Mouse (Mus musculus) intestine, embryonic 14.5 days (tissue): ENCODE results near the gene Fstl4. TPM values are rescaled to one million over a fixed set of nuclear protein-coding genes. Genes with fewer than 3 reads are reported as not detected.

Source experiments
- ATAC-seq: fragments of 200-750 bp; cut with Nextera tagmentation; replicated peaks from 2 replicates; pipeline ENCODE4 v1.8.0; 2017; ENCODE audit warnings: low read depth, moderate number of reproducible peaks, moderate TSS enrichment, moderate library complexity; ENCODE audit not compliant: low FRiP score, low TSS enrichment
- DNase-seq: peaks from one replicate; pipeline ENCODE4 v3.0.0-alpha.2; 2018; ENCODE audit warnings: low spot score
- H3K27ac ChIP-seq: fragments of 300-500 bp; sonication (generic); 2 replicates; pipeline ENCODE4 v1.5.1; 2014; ENCODE audit warnings: low read depth, mild to moderate bottlenecking, control low read depth
- H3K27me3 ChIP-seq: fragments of 300-500 bp; sonication (generic); replicated peaks from 2 replicates; pipeline ENCODE4 v1.6.1; 2014; ENCODE audit warnings: low read length, control low read depth; ENCODE audit not compliant: control insufficient read depth, insufficient read depth
- H3K36me3 ChIP-seq: fragments of 300-500 bp; sonication (generic); 2 replicates; pipeline ENCODE4 v1.6.1; 2014; ENCODE audit warnings: low read length, control low read depth; ENCODE audit not compliant: control insufficient read depth, insufficient read depth
- H3K4me1 ChIP-seq: fragments of 300-500 bp; sonication (generic); replicated peaks from 2 replicates; pipeline ENCODE4 v1.6.1; 2014; ENCODE audit warnings: low read length, control low read depth, mixed read lengths; ENCODE audit not compliant: control insufficient read depth, insufficient read depth
- H3K4me2 ChIP-seq: fragments of 300-500 bp; sonication (generic); 2 replicates; pipeline ENCODE4 v1.6.1; 2014; ENCODE audit warnings: low read length
- H3K4me3 ChIP-seq: fragments of 300-500 bp; sonication (generic); 2 replicates; pipeline ENCODE4 v1.5.1; 2014; ENCODE audit warnings: low read depth, low read length, control low read depth, mixed read lengths
- H3K9ac ChIP-seq: fragments of 300-500 bp; sonication (generic); 2 replicates; pipeline ENCODE4 v1.6.1; 2014; ENCODE audit warnings: mild to moderate bottlenecking, low read length
- H3K9me3 ChIP-seq: fragments of 300-500 bp; sonication (generic); 2 replicates; pipeline ENCODE4 v1.6.1; 2016; ENCODE audit warnings: low read length, control low read depth; ENCODE audit not compliant: control insufficient read depth
- WGBS: fragments of 180-500 bp; shearing (Covaris S2); extraction: QIAGEN DNeasy Blood & Tissue Kit; methylation state at CpG from one replicate; pipeline ENCODE4 v1.1.7; 2014; 5-methylcytosine and 5-hydroxymethylcytosine counted together
- polyA plus RNA-seq: library from polyadenylated mRNA; unstranded; fragments of >200 nt; fragmentation: Nextera tagmentation; extraction: Ambion mirVana; gene quantifications from 2 replicates; pipeline ENCODE4 v1.2.1, GENCODE M21; 2014

The Fstl4 gene
- polyA plus RNA-seq, 1 experiment from 2014 or later: 7.7 TPM

- H3K27ac ChIP-seq: no peak overlapping the region
- no peak overlapping the region for H3K4me2 ChIP-seq
- ATAC-seq (no peak), DNase-seq (no peak)
- no peaks in the 10 kb centered on the region for H3K27me3 ChIP-seq
- H3K9me3 ChIP-seq: no peaks in the 10 kb centered on the region
- no peak overlapping the region for H3K4me3 ChIP-seq
- 85% methylated on average over 11 of the region's 11 CpGs for WGBS
- H3K36me3 ChIP-seq: no peaks in the 10 kb centered on the region
- H3K9ac ChIP-seq: no peak overlapping the region
- no peaks in the 10 kb centered on the region for H3K4me1 ChIP-seq
Measured at GRCm38 (mm10) chr11:53118226-53118965, 354.0 kb downstream of the Fstl4 start.

- no peak overlapping the region for H3K4me2 ChIP-seq
- no peaks in the 10 kb centered on the region for H3K9me3 ChIP-seq
- ATAC-seq: no peak
- 76% methylated on average over 5 of the region's 5 CpGs for WGBS
- no peak overlapping the region for H3K9ac ChIP-seq
- H3K27me3 ChIP-seq: no peaks in the 10 kb centered on the region
- H3K27ac ChIP-seq: no peak overlapping the region
- H3K4me1 ChIP-seq: no peaks in the 10 kb centered on the region
- no peak for DNase-seq
- no peak overlapping the region for H3K4me3 ChIP-seq
- H3K36me3 ChIP-seq: no peaks in the 10 kb centered on the region
Measured at GRCm38 (mm10) chr11:53119966-53120365, 355.5 kb downstream of the Fstl4 start.

DNA sequence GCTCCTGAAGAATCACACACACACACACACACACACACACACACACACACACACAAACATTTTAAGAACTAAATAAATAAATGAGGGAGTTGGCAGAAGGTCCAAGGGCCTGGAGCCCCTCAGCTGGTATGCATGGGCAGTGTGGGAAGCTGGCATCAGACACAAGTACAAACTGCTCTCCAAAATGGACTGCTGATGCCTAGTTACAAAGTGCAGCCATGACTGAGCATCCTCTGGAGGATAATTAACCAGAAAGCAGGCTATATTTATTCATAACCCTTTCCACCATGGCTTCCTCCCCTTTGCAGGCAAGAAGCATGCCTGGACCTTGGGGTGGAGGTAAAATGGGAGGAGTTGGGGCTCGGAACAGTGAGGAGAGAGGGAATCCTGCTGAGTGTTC lies 356.8 kb downstream of the Fstl4 start:
- WGBS: 38% methylated on average over 1 of the region's 1 CpGs
- DNase-seq: no peak
- Histone ChIP-seq H3K27ac (no peak overlapping the region), H3K9me3 (no peaks in the 10 kb centered on the region), H3K36me3 (no peaks in the 10 kb centered on the region), H3K4me3 (no peak overlapping the region), H3K4me2 (no peak overlapping the region), H3K9ac (no peak overlapping the region), H3K4me1 (no peaks in the 10 kb centered on the region), H3K27me3 (no peaks in the 10 kb centered on the region)
- ATAC-seq: no peak

- DNase-seq (no peak), ATAC-seq (no peak)
- Histone ChIP-seq H3K4me3 (no peak overlapping the region), H3K9ac (no peak overlapping the region), H3K4me2 (no peak overlapping the region), H3K4me1 (no peaks in the 10 kb centered on the region), H3K9me3 (no peaks in the 10 kb centered on the region), H3K36me3 (no peaks in the 10 kb centered on the region), H3K27me3 (no peaks in the 10 kb centered on the region), H3K27ac (no peak overlapping the region)
- 72% methylated on average over 2 of the region's 2 CpGs for WGBS
Measured at GRCm38 (mm10) chr11:53124799-53125198, 360.4 kb downstream of the Fstl4 start.

DNA sequence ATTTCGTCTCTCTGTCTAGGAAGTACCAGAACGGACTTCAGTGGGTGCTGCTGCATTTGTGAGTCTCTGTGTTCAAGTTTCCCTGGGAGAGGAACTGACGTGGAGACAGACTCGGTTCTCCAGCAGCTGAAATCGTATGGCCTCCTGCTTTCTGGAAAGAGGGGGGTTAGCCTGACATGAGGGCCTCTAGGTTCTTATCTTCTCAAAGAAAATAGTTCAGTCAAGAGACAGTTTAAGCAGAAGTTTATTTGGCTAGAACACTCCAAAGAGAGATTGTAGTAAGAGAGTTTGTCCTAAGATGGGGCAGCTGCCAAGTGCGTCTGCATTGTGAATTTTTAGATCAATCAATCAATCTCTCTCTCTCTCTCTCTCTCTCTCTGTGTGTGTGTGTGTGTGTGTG lies 362.2 kb downstream of the Fstl4 start:
- DNase-seq (no peak), ATAC-seq (no peak)
- Histone ChIP-seq H3K27ac (no peak overlapping the region), H3K4me2 (no peak overlapping the region), H3K36me3 (no peaks in the 10 kb centered on the region), H3K4me1 (no peaks in the 10 kb centered on the region), H3K4me3 (no peak overlapping the region), H3K9ac (no peak overlapping the region), H3K9me3 (no peaks in the 10 kb centered on the region), H3K27me3 (no peaks in the 10 kb centered on the region)
- WGBS: 49% methylated on average over 6 of the region's 6 CpGs

- Histone ChIP-seq H3K27ac (no peak overlapping the region), H3K4me1 (0 out of 2 replicates have a peak, but pooled peaks cover 6% of the 10 kb centered on the region), H3K27me3 (no peaks in the 10 kb centered on the region), H3K4me3 (no peak overlapping the region), H3K4me2 (no peak overlapping the region), H3K9ac (no peak overlapping the region), H3K9me3 (no peaks in the 10 kb centered on the region), H3K36me3 (no peaks in the 10 kb centered on the region)
- DNase-seq (no peak), ATAC-seq (no peak)
- 79% methylated on average over 2 of the region's 2 CpGs for WGBS
Measured at GRCm38 (mm10) chr11:53128661-53129060, 364.2 kb downstream of the Fstl4 start.

- Histone ChIP-seq H3K9ac (no peak overlapping the region), H3K4me1 (0 out of 2 replicates have a peak, but pooled peaks cover 6% of the 10 kb centered on the region), H3K36me3 (no peaks in the 10 kb centered on the region), H3K27ac (no peak overlapping the region), H3K9me3 (no peaks in the 10 kb centered on the region), H3K27me3 (no peaks in the 10 kb centered on the region), H3K4me3 (no peak overlapping the region), H3K4me2 (peak overlapping the region; percentile 37; the same call in 1 of the 2 replicates)
- ATAC-seq: no peak
- 29% methylated on average over 23 of the region's 23 CpGs for WGBS
- DNase-seq: no peak
Measured at GRCm38 (mm10) chr11:53132406-53133035, 368.1 kb downstream of the Fstl4 start.

DNA sequence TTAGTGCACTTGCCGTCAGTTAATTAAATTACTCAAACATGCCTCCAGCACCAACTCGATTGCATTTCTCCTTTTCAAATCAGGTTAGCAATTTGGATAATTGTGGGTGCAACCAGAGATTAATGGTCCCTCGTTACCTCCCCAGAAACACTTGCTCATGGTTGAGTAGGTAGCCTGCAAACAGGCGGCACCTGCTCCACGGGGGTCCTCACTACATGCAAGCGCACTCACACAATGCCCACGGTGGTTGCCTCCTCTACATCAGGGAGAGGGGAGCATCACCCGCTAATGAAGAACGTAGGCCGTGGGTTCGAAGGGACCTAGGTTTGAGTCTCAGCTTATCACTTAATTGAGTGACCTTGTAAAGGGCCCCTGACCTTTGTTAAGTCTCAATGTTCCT lies 371.9 kb downstream of the Fstl4 start:
- no peak overlapping the region for H3K9ac ChIP-seq
- H3K4me3 ChIP-seq: no peak overlapping the region
- H3K36me3 ChIP-seq: no peaks in the 10 kb centered on the region
- H3K4me1 ChIP-seq: 0 out of 2 replicates have a peak, but pooled peaks cover 6% of the 10 kb centered on the region
- no peak overlapping the region for H3K27ac ChIP-seq
- H3K27me3 ChIP-seq: no peaks in the 10 kb centered on the region
- no peaks in the 10 kb centered on the region for H3K9me3 ChIP-seq
- DNase-seq (no peak), ATAC-seq (no peak)
- H3K4me2 ChIP-seq: no peak overlapping the region
- 87% methylated on average over 11 of the region's 11 CpGs for WGBS

DNA sequence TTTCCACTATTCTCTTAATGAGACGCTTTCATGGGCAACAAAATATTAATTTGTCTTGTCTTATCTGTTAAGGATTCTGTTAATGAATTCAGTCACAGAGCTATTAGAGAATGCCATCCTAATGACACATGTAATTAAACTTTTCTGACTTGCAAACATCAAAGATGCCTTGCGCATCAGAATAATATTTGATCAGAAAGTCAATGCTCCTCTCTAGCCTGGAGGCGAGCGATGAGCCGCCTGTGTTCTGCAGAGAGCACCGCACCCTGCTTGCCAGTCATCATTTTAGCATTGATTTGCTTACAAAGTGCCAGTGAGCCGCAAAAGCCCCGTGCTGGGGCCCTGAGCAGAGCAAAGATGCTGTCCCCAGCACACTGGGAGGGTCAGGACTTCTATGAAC lies 372.9 kb downstream of the Fstl4 start:
- Histone ChIP-seq H3K27me3 (no peaks in the 10 kb centered on the region), H3K4me3 (no peak overlapping the region), H3K4me1 (0 out of 2 replicates have a peak, but pooled peaks cover 6% of the 10 kb centered on the region), H3K4me2 (no peak overlapping the region), H3K27ac (no peak overlapping the region), H3K36me3 (no peaks in the 10 kb centered on the region), H3K9me3 (no peaks in the 10 kb centered on the region), H3K9ac (no peak overlapping the region)
- ATAC-seq (no peak), DNase-seq (no peak)
- 63% methylated on average over 8 of the region's 8 CpGs for WGBS
